Mouse (Mus musculus) gastrocnemius, adult 18-20 months (tissue): ENCODE data around the gene Rogdi. TPM values are rescaled to one million over a fixed set of nuclear protein-coding genes. Genes with fewer than 3 reads are reported as not detected.

Experiments used
- DNase-seq: peaks from one replicate; pipeline ENCODE4 v3.0.0; 2021; ENCODE audit warnings: low spot score
- total RNA-seq, 2 experiments: library from RNA; stranded (reverse); gene quantifications; 2 replicates each; pipeline ENCODE4 v1.2.3; 2021

Rogdi gene
- total RNA-seq, 2 experiments from 2014 or later: 4.9 to 5.7 TPM

DNA sequence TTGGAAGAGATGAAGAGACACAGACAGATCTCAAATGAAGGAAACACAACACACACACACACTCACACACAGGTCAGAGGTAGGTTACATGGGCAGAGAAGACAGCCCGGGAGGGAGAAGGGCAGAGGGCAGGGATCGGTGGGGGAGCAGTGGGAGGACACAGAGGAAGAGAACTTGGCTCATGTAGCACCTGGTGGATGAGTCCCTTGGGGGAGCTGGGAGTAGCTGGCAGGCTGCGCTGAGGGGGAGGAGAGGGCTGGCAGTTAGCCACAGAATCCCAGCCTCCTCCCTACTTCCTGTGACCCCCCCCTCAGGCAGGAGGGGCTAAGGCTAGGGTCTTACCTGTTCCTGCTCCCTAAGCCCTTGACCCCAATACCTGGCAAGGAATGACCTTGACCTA lies 15.8 kb downstream of the Rogdi start, which contains the start of gene Sept12:
Gene Sept12 (minus strand): TSS at position 300 of the 400 bp plus-strand sequence.
- DNase-seq: no peak

DNA sequence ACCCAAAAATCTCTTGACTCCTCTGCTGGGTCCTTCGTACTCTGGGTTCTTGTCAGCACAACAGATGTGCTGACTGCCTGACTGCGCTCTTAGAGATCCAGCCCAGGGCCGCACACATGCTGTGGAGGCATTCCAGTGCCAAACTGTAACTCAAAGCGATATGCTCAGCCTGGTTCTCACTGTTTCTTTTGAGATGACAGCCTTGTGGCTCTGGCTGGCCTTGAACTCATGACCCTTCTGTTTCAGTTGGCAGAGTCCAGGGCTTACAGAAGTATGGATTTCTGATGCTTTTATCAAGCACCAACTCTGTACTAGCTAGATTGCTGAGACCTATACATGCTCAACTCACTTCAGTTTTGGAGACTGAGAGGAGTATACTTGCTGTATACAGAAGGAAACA lies 20.1 kb downstream of the Rogdi start:
- no peak for DNase-seq

DNA sequence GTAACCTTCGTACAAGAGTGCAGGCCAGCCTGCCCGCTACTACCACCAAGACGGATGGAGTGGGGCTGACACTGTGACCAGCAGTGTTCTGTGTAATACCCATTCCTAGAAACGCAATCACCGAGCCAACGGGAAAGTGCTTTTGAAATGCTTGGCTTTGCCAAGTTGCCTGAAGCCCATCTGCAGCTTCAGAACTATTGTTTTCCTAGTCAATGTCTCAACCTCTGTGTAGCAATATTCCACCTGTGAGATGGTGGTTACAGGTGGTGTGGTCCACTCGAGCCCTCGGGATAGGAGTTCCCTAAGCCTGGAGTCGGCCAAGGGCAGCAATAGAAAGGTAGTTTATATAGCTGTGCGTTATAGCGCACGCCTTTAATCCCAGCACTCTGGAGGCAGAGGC lies 28.6 kb downstream of the Rogdi start:
- no peak for DNase-seq

DNA sequence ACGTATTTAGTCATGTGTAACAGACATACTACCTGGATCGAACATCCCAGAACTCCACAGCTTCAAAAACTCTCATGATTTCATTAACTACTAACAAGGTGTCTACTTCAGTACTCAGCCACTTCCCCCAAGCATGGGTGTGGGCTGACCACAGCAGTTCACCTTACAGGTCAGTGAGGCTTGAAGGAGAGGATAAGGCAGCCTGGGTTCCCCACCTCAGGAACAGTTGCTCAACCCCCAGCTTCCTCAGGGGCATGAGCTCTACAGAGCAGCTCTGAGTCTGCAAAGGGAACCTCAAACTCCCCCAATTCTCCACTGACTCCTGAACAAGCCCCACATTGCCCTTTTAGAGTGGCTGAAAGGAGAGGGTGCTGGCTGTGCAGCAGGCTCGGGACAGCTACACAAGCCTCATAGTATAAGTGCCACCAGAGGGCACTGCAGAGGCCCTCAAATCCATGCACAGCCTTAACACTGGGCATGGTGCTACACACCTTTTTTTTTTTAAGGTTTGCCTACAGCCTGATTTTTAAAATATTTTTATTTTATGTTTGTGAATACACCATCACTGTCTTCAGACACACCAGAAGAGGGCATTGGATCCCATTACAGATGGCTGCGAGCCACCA lies 33.5 kb downstream of the Rogdi start:
- no peak for DNase-seq

DNA sequence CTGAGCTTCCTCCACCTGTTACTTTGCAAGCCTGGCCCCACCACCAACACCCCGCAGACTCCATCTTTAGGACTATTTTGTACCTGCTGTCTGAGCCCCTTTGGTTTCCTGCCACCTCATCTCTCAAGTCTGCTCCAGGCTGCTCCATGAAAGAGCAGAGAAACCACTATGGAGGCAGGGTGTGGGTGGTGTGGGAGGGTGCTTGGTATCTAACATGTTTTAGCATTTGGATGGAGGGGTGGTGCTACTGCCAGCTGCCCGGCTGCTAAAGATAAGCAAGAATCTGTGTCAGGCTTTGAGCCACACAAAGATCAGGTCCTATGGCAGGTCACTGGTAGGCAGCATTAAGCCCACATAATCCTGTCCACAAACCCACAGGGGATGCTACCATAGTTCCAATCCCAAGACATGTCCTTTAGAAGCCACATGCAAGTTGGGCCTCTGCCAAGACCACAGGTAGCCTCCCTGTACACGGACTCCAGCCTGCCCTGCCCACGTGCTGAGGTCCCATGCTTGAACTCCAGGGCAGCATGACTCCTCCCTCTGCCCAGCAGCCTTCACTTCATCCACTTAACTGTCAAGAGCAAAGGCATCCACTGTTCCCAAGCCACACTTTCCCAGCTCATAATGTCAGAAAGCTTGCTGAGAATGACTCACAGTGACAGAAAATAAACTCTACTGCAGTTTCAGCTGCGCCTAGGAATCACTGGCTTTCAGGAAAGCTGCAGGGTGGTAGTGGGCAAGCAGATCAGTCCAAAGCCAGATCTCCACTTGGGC lies 34.9 kb downstream of the Rogdi start:
- DNase-seq: no peak

DNA sequence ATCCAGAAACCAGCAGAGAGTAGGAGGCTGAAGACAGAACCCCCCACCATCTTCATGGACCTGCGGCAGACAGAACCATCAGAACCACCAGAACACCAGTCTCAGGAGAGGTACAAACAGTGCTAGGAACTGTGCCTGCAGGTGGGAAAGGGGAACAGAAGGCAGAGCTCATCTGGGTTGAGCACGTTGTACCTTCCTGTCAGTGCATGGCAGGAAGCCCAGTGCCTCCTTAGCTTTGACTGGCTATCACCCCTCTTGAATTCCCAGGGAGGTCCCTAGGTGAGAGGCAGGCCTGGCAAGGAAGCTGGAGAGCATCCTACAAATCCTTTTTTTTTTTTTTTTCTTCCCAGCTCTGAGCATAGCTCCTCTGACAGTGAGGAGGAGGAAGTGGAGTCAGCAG lies 37.2 kb downstream of the Rogdi start:
- no peak for DNase-seq

DNA sequence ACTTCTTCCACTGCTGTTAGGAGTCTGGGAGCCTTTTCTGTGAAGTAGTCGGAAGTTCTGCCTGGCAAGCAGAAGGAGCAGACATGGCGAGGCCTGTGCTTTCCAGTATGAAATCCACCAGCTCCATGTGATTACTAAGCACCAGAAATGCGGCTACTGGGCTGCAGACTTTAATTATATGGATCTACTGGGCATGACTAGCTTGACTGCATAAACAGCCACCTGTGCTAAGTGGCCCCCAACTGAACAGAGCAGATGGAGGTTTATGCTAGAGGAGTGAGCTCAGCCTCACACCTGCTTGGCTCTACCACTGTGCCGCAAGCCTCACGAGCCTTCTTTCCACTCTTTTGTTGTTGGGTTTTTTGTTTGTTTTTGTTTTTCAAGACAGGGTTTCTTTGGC lies 38.8 kb downstream of the Rogdi start:
- no peak for DNase-seq

DNA sequence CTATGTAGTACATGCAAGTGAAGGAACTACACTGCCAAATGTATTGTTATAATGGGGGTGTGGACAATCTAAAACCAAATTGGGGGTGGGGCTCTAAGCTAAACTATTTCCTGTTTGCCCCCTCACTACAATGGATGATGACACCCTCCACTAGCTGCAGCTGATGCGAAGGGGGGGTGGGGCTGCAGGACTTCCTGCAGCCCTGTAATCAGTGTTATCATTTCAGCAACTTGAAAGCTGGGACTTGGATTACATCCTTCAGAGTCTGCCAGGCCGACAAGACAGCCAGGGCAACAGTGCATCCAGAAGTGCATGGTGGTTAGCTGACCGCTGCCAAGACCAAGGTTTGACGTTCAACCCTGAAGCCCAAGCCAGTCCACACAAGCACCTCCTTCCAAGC lies 41.7 kb downstream of the Rogdi start:
- no peak for DNase-seq

DNA sequence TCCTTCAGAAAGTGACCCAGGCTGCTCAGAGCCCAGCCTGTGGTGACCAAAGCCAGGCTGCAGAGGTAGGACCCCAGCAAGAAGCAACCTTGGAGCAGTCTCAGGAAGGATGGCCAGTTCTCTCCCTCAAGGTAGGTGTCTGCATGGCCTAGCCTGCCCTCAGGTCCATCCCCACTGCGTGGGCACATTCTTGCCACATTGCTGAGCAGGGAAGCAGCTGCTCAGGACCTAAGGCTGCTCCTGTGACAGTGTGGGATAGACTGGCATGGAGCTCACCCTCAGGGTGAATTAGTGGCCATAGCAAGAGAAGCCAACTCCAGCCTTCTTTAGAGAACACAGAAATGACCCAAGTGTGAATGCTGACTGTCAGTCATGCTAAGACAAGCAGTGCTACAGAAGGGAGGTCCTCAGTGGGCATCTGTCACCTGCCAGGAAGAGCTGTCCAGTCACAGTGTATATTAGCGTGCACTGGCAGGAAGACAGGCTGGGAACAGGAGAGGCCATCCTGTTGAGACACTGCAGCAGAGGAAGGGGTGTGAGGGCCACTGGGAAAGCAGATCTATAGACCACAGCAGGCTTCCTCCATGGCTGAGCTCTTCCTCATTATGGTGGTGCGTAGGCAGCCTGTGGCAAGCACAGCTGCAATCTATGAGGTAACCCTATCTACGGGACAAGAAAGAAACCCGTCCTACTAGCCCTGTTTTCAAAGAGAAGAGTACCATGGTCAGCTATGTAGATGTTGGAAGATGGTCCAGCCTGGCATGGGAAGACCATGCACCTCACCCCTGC lies 44.1 kb downstream of the Rogdi start:
- no peak for DNase-seq

DNA sequence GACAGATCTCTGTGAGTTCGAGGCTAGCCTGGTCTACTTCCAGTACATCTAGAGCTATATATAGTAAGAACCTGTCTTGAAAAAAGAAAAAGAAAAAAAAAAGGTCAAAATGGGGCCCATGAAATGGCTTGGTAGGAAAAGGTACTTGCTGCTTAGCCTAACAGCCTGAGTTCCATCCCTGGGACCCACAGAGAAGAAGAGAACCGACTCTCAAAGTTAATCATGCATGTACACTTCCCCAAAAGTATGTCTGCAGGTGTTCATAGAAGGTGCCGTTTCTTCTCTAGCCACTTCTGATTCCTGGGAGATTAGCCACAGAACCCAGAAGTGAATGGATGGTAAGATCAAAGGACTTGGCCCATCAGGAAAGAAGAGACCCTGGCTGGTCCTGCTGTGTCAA lies 44.9 kb downstream of the Rogdi start:
- no peak for DNase-seq

DNA sequence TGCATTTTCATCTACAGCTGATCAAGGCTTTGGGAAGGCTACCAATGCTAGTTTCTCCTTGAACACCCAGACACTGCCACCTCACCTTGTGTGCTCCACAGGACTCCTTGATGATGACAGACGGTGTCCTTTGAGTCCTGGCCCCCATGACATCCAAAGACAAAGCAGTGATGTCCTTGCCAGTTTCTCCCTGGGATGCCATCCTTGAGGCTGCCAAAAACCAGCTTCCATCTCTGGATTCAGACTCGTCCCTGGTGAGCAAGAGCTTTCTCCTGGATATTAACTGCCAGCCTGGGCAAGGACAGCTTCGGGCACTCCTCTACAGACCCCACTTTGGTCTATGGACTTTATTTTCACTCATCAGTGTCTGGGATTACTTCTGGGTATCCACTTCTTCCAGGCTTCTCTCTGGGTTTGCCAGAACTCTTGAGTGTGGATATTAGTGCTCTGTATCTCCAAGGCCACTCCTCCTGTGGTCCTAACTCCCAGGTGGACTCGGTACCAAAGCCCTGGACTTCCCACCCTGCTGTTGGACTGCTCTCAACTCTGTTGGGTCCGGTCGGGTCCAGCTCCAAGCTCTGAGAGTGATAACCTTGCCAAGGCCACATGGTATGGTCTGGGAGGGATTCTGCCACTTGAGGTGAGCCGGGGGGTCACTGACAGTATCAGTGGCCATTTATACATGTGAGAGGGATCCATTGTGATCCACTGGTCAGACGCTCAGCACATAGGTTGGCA lies 47.8 kb downstream of the Rogdi start:
- no peak for DNase-seq

DNA sequence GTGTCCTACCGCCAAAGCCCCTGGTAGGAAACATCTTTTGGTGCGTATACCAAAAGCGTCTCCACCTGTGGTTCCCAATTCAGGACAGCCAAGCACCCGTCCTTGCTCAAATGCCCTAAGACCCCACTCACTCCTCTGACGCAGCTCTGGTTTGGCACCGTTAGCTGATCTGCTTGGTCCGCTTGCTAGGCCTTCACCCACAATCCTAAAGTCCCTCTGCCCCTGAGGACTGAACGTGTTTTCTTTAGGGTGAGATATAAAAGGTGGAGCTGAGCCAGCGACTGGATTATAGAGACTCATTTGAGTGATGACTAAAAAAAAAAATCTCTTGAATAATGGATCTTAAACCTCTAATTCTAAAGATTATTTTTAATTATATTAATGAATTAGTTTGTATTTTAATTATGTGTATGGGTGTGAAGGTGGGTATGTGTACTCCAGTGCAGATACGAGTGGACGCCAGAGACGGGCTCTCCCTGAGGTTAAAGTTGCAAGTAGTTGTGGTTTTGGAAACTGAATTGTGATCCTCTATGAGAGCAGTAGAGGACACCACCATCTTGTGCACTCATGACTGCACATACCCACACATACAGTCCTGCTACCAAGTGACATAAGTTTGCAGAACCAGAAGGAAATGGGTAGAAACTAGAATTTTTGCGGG lies 48.5 kb downstream of the Rogdi start:
- no peak for DNase-seq

DNA sequence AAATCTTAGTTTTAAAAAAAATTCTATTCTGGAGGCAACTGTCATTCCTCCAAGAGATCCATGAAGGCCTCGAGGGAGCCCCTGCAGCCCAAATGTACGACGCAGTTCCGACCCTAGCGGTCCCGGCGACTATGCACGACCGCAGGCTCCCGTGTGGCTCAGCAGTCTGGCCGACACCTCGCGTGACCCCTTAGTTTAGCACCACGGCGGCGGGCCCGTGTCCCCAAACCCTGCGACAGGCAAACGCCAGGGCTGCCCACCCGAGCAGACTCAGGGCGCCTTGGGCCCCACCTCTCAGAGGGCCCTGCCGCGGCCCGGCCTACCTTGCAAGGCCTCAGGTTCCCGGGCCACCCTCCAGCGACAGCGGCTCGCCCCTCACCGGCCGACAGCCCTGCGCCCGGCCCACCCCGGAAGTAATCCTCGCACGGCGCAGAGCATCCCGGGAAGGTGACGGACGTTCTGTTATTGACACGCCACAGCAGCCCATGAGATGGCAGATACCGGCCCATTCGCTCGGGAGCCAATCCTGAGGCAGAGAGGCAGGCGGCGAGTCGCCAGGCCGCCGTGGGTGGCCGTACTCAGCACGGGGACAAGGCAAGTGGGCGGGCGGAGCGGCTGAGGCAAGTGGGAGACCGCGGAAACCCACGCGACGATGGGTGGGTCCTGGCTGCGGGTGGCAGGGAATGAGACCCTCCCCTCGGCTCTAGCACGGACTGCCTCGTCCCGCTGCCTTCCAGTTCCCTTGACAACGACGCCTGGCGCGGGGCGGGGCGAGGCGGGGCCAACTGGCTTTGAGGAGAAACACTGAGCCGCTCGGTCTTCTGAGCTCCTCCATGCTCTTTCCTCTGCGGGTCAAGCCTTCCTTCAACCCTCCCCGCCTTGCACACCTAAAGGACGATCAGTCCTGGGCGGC lies 49.3 kb downstream of the Rogdi start, which contains the start of gene Anks3:
Gene Anks3 (minus strand): TSS at position 409 of the 913 bp plus-strand sequence.
- peak; percentile 97 for DNase-seq

DNA sequence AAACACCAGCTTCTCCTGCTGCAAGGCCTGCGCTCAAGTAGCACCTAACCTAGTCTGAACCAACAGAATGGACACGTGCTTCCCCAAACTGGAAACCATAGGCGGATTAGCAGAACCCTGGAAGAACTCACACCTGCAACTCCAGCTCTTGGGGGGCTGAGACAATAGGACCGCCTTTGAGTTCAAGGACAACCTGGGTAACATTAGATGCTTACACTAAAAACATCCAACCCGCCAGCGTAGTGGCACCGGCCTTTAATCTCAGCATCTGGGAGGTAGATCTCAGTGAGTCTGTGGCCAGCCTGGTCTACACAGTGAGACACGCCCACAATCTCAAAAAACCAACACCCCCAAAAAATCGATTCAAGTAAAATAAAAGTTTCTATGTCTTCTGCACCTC lies 50.0 kb downstream of the Rogdi start:
- DNase-seq: no peak

DNA sequence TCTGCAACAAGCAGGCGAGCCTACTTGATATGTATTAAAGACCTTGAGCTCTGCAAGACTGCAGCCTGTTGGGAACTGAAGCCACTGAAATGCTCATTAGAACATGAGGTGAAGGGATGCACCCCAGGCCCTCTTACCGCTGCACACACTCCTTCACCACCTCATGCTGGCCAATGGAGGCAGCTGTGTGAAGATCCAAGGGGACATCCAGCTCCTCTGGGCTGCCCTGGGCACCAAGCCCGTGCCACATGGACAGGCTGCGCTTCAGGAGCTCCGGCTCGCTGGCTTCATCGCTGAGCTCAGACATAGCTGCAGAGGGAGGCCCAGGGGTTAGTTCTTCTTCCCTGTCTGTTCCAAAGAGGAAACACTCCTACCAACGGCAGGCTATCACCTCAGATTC lies 53.1 kb downstream of the Rogdi start:
- no peak for DNase-seq

Other genes with a start within 250 kb of the Rogdi start
- gene Cdip1, start 223.3 kb downstream of the Rogdi start, total RNA-seq: 10 to 100 TPM; 73.7 to 74.7 TPM
- gene 4930562C15Rik, start 178.1 kb downstream of the Rogdi start, total RNA-seq: not detected
- gene Ubald1, start 133.2 kb downstream of the Rogdi start, total RNA-seq: 10 to 100 TPM; 35.4 to 37.6 TPM
- gene Mgrn1, start 127.3 kb downstream of the Rogdi start, total RNA-seq: 10 to 100 TPM; 54.2 to 62.4 TPM
- 10 to 100 TPM; 10.1 to 12.5 TPM for gene Nudt16l1, start 74.8 kb downstream of the Rogdi start, total RNA-seq
- gene Anks3, start 49.3 kb downstream of the Rogdi start, total RNA-seq: 10 to 100 TPM in 1 of 2 experiments, 1 to 10 TPM in 1; 9.2 to 10.7 TPM
- not detected for gene Sept12, start 15.7 kb downstream of the Rogdi start, total RNA-seq
- not detected for gene Smim22, start 6.3 kb downstream of the Rogdi start, total RNA-seq
- gene Glyr1, start 36.3 kb upstream of the Rogdi start, total RNA-seq: 10 to 100 TPM; 28.9 to 32.3 TPM
- gene Ubn1, start 36.5 kb upstream of the Rogdi start, total RNA-seq: 10 to 100 TPM; 19.5 to 23.9 TPM
- 1 to 10 TPM; 3.1 to 3.6 TPM for gene Ppl, start 118.9 kb upstream of the Rogdi start, total RNA-seq
- 10 to 100 TPM; 10.9 to 12.9 TPM for gene Sec14l5, start 133.6 kb upstream of the Rogdi start, total RNA-seq
- 1 to 10 TPM; 6.9 TPM for gene Nagpa, start 190.5 kb upstream of the Rogdi start, total RNA-seq
- gene AU021092, start 208.7 kb upstream of the Rogdi start, total RNA-seq: 1 to 10 TPM; 2.6 to 3.8 TPM
- 10 to 100 TPM in 1 of 2 experiments, 1 to 10 TPM in 1; 8.8 to 10.7 TPM for gene Alg1, start 220.1 kb upstream of the Rogdi start, total RNA-seq
- 1 to 10 TPM; 6.5 to 6.9 TPM for gene Eef2kmt, start 242.4 kb upstream of the Rogdi start, total RNA-seq